Mouse (Mus musculus): ENCODE data around the gene L3mbtl1. TPM values are rescaled to one million over a fixed set of nuclear protein-coding genes. Genes with fewer than 3 reads are reported as not detected.

Gene L3mbtl1
- total and polyA plus RNA-seq, 2 experiments from 2014 or later: not detected

DNA sequence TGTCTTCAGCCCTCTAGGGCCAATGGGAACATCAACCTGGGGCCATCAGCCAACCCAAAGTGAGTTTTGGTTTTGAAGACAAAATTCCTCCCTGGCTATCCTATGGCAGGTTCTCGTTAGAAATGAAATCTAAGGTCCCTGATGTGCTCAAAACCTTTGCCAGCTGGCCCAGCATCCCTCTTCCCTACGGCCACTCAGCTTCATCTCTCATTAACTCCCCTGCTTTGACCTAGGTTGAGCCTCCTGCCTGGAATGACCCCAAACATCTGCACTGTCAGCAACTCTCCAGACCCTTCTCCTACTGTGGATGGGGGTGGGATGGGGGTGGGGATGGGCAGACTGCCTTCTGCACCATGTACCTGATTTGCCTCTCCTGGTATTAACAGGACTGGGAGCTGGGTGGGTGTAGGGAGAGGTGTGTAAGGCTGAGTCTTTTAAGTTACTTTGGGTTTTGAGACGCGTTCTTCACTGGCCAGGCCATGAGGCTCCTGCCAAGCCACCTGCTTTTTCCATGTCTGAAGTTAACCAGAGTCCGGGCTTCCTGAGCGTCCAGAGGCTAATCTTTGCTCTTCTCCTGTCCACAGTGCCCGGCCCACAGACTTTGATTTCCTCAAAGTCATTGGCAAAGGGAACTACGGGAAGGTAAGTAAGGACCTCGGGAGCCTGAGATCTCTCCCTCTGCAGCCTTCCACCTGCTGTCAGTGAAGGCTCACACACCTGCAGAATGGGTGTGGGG, 50.8 kb downstream of the L3mbtl1 start:
- Histone ChIP-seq H3K4me1 (ENCODE audit: control insufficient read depth, insufficient read depth) (no peaks in the 10 kb centered on the region; the same call in 1 of the 2 replicates), H3K27me3 (ENCODE audit: control insufficient read depth, insufficient read depth, low read length) (no peaks in the 10 kb centered on the region), H3K4me2 (ENCODE audit: low read depth, low read length) (no peak overlapping the region), H3K9me3 (replicated peaks; ENCODE audit: control insufficient read depth, low read length) (no peaks in the 10 kb centered on the region), H3K4me3 (ENCODE audit: low read depth, low read length) (no peak overlapping the region), H3K36me3 (replicated peaks; ENCODE audit: control insufficient read depth, insufficient read depth, low read length) (no peaks in the 10 kb centered on the region), H3K9ac (replicated peaks; ENCODE audit: low read depth, low read length) (no peak overlapping the region), H3K27ac (ENCODE audit: low read depth) (no peak overlapping the region)
- DNase-seq (ENCODE audit: low spot score) (no peak), ATAC-seq (ENCODE audit: insufficient read depth, low read depth) (no peak)
- no peak for TF ChIP-seq EP300 (IDR thresholded peaks at IDR 0.05; ENCODE audit: low read depth)
- no peak for TF ChIP-seq CTCF (IDR thresholded peaks at IDR 0.05; ENCODE audit: low read depth)
- WGBS: 62% methylated on average over 9 of the region's 9 CpGs

DNA sequence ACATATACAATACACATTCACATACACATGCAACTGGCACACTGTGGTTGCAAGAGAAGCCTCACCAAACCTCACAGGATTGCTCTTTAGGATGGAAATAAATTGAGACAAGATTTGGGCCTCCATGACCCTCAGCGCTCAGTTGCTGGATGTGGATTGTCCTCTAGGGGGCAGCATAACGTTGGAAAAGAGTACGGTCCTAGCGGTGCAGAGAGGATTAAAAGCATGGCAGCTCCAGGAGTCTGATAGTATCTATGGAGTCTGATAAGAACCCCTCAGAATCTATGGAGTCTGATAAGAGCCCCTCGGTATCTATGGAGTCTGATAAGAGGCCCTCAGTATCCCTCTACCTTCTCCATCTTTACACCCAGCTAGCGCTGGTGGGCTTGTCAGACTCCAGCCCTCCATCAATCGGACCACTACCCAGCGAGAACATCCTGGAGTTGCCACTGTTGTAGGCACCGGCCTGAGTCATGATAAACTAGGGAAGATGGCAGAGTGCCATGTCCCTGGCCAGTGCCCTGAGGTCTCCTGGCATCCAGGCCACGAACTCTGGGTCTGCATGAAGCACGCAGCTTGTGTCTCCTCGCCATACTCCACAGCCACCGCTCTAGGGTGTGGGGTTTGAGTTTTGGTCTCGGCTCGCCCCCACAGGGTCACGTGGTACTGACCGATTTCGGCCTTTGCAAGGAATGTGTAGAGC, 55.4 kb downstream of the L3mbtl1 start:
- no peaks in the 10 kb centered on the region for H3K27me3 ChIP-seq (ENCODE audit: control insufficient read depth, insufficient read depth, low read length)
- WGBS: 28% methylated on average over 18 of the region's 18 CpGs
- no peaks in the 10 kb centered on the region; the same call in 1 of the 2 replicates for H3K4me1 ChIP-seq (ENCODE audit: control insufficient read depth, insufficient read depth)
- no peak overlapping the region for H3K27ac ChIP-seq (ENCODE audit: low read depth)
- peak overlapping the region; percentile 12 for H3K4me2 ChIP-seq (ENCODE audit: low read depth, low read length)
- H3K4me3 ChIP-seq (ENCODE audit: low read depth, low read length): no peak overlapping the region
- ATAC-seq (ENCODE audit: insufficient read depth, low read depth) (peak; percentile 73), DNase-seq (ENCODE audit: low spot score) (peak; percentile 27)
- no peaks in the 10 kb centered on the region for H3K36me3 ChIP-seq (replicated peaks; ENCODE audit: control insufficient read depth, insufficient read depth, low read length)
- H3K9me3 ChIP-seq (replicated peaks; ENCODE audit: control insufficient read depth, low read length): no peaks in the 10 kb centered on the region
- TF ChIP-seq EP300 (IDR thresholded peaks at IDR 0.05; ENCODE audit: low read depth): no peak
- peak; percentile 82 for TF ChIP-seq CTCF (IDR thresholded peaks at IDR 0.05; ENCODE audit: low read depth)
- no peak overlapping the region for H3K9ac ChIP-seq (replicated peaks; ENCODE audit: low read depth, low read length)

DNA sequence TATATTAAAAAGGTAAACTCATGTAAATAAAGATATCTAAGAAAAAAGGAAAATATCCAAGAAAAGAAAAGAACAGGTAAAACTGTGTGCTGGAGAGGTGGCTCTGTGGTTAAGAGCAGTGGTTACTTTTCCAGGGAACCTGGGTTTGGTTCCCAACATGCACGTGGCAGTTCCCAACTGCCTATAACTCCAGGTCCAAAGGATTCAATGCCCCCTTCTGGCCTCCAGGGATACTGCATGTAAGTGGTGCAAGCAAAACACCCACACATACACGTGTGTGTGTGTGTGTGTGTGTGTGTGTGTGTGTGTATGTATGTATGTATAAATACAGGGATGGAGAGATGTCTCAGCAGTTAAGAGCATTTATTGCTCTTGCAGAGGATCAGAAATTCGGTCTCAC, 56.5 kb downstream of the L3mbtl1 start:
- DNase-seq (ENCODE audit: low spot score): no peak
- no peaks in the 10 kb centered on the region; the same call in 1 of the 2 replicates for H3K4me1 ChIP-seq (ENCODE audit: control insufficient read depth, insufficient read depth)
- no peak overlapping the region for H3K4me3 ChIP-seq (ENCODE audit: low read depth, low read length)
- H3K36me3 ChIP-seq (replicated peaks; ENCODE audit: control insufficient read depth, insufficient read depth, low read length): no peaks in the 10 kb centered on the region
- no peaks in the 10 kb centered on the region for H3K27me3 ChIP-seq (ENCODE audit: control insufficient read depth, insufficient read depth, low read length)
- H3K27ac ChIP-seq (ENCODE audit: low read depth): no peak overlapping the region
- TF ChIP-seq CTCF (IDR thresholded peaks at IDR 0.05; ENCODE audit: low read depth): peak; percentile 56
- no peak for TF ChIP-seq EP300 (IDR thresholded peaks at IDR 0.05; ENCODE audit: low read depth)
- no peak overlapping the region for H3K9ac ChIP-seq (replicated peaks; ENCODE audit: low read depth, low read length)
- 28% methylated on average over 3 of the region's 3 CpGs for WGBS
- no peak for ATAC-seq (ENCODE audit: insufficient read depth, low read depth)
- no peaks in the 10 kb centered on the region for H3K9me3 ChIP-seq (replicated peaks; ENCODE audit: control insufficient read depth, low read length)
- H3K4me2 ChIP-seq (ENCODE audit: low read depth, low read length): no peak overlapping the region

DNA sequence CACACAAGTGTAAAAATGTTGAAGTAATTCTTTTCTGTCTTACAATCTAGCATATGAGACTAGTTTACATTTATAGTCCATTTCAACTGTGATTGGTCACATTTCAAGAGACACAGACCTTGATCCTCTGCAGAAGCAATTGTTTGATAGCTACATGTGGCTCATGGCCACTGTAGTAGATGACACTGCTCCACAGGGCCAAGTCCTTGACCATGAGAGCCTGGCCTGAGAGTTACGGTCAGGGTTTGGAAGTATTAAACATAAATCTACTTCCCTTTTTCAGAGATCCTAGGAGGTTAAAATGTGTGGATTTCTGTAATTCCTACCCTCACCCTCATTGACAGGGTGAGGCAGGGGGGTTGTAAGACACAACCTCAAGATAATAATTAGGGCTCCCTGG, 57.8 kb downstream of the L3mbtl1 start:
- Histone ChIP-seq H3K36me3 (replicated peaks; ENCODE audit: control insufficient read depth, insufficient read depth, low read length) (no peaks in the 10 kb centered on the region), H3K4me3 (ENCODE audit: low read depth, low read length) (no peak overlapping the region), H3K9me3 (replicated peaks; ENCODE audit: control insufficient read depth, low read length) (no peaks in the 10 kb centered on the region), H3K27me3 (ENCODE audit: control insufficient read depth, insufficient read depth, low read length) (no peaks in the 10 kb centered on the region), H3K27ac (ENCODE audit: low read depth) (no peak overlapping the region), H3K4me1 (ENCODE audit: control insufficient read depth, insufficient read depth) (no peaks in the 10 kb centered on the region; the same call in 1 of the 2 replicates), H3K4me2 (ENCODE audit: low read depth, low read length) (no peak overlapping the region), H3K9ac (replicated peaks; ENCODE audit: low read depth, low read length) (no peak overlapping the region)
- WGBS: 90% methylated on average over 1 of the region's 1 CpGs
- ATAC-seq (ENCODE audit: insufficient read depth, low read depth) (no peak), DNase-seq (ENCODE audit: low spot score) (no peak)
- no peak for TF ChIP-seq CTCF (IDR thresholded peaks at IDR 0.05; ENCODE audit: low read depth)
- no peak for TF ChIP-seq EP300 (IDR thresholded peaks at IDR 0.05; ENCODE audit: low read depth)

DNA sequence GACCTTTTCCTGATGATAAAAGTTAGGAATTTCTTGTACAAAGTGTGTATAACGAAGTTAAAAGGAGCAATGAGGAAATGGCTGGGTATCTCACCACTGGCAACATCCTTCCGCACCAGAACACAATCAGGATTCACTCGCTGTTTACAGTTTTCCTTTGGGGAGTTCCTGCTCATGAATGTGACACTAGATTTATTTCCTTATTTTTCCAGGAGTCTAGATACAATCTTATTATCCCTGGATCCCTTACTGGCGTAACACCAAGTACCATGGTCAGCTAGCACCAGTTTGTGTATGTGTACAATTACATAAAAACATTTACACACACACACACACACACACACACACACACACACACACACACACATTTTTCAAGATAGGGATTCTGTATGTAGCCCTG, 64.0 kb downstream of the L3mbtl1 start:
- 63% methylated on average over 4 of the region's 4 CpGs for WGBS
- no peaks in the 10 kb centered on the region for H3K36me3 ChIP-seq (replicated peaks; ENCODE audit: control insufficient read depth, insufficient read depth, low read length)
- H3K27me3 ChIP-seq (ENCODE audit: control insufficient read depth, insufficient read depth, low read length): no peaks in the 10 kb centered on the region
- DNase-seq (ENCODE audit: low spot score) (no peak), ATAC-seq (ENCODE audit: insufficient read depth, low read depth) (no peak)
- H3K27ac ChIP-seq (ENCODE audit: low read depth): no peak overlapping the region
- no peak overlapping the region for H3K4me2 ChIP-seq (ENCODE audit: low read depth, low read length)
- no peak overlapping the region for H3K4me3 ChIP-seq (ENCODE audit: low read depth, low read length)
- H3K9me3 ChIP-seq (replicated peaks; ENCODE audit: control insufficient read depth, low read length): no peaks in the 10 kb centered on the region
- TF ChIP-seq EP300 (IDR thresholded peaks at IDR 0.05; ENCODE audit: low read depth) (no peak), CTCF (IDR thresholded peaks at IDR 0.05; ENCODE audit: low read depth) (no peak)
- no peak overlapping the region for H3K9ac ChIP-seq (replicated peaks; ENCODE audit: low read depth, low read length)
- H3K4me1 ChIP-seq (ENCODE audit: control insufficient read depth, insufficient read depth): no peaks in the 10 kb centered on the region

All from heart, postnatal 0 days (tissue).